Mouse (Mus musculus): ENCODE measurements at regions not wholly inside any gene's neighbourhood (a gene's known extent, or its start where the extent isn't known, plus 50 kb on each side); places are given as distances from the start of the nearest gene placed in this dataset.
"Not testable (repeated sequence)": the region's sequence is repeated elsewhere in the genome, so short reads cannot be mapped to it uniquely, and the experiment has no call there.

DNA sequence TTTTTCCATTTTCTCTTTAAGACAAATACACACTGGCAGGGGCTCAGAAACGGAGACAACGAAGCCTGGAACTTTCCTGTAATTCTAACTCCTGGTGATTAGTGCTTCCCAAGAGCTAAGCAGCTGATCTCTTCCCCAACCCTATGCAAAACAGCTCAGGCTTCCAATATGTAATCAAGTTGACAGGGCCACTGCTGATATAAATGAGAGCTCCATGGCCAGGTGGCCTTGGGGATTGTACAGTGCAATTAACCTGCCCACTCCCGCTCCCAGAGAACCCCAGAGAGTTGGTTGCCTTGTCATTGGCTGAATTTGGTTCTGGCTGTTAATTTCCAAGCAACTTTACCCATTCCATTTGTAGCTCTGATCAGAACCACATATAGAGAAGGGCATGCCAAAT, 67.8 kb downstream of the 4933415F23Rik start:
- no peak for DNase-seq (ENCODE audit: low spot score in 2 of 2)

DNA sequence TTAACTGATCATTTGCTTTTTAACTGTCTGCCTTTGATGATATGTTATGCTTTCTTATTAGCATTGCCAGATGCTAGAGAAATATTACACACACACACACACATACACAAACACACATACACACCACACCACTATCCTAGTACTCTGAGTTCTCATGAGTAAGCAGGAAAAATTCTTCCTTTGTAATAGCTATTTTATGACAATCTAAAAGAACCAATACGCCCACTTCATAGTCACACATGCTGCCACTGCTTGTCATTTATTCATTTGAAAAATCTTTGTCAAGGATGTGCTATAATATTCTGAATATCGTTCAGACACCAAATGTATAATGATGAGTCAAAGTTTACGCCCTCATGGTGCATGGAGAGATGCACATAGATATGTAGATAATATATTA, 78.5 kb downstream of the 4933415F23Rik start:
- DNase-seq (ENCODE audit: low spot score in 2 of 2) = no peak

DNA sequence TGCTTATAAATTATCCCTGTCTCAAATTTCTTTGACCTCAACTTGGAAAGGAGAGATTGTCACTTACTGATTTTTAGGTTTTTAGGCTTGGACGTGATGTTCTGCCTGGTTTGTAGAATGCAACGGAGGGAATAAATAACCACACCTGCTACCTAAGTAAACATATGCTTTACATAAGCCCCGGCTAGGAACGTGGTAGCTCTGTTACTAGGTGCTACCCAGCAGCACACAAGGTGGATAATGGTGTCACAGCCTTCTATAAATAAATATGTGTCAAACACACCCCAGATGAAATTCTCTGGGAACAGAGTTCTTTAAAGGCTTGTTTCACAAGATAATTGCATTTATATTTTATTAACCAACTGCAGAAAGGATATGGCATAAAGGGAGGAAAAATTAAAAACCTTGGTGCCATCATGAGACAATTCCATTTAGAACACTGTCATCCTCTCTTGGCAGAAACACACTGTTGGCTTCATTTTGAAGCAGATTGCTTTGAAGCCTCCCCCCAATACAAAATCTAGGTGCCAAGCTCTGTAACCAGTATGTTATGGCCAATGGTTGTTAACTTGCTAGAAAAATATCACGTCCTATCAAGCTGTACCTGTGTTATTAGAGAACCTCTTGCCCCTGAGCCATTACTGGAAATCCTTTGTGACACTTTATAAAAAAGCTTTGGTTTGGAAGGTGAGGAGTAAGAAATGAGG, 94.1 kb downstream of the 4933415F23Rik start:
- no peak for DNase-seq (ENCODE audit: low spot score in 2 of 2)

- no peak for DNase-seq (ENCODE audit: low spot score in 2 of 2)
These were observed 97.2 kb downstream of the 4933415F23Rik start for GRCm38 (mm10) chr1:23004882-23005281.

DNA sequence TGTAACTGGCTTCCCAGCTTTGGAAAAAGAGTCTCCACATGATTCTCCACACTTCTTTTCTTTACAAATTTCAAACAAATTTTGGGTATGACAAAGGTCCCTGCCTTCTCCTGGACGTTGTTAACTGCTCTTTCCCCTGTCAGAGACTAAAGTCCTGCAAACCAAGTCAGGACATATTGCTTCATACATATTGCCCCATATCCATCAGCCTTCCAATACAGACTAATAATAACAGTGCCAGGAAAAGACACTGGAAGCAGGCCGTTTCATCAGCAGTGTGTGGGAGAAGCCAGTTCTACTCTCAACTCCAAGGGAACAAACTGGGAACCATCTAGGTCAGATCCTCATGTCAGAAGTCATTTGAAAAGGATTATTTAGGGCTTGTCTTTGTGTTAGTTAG, 105.4 kb downstream of the 4933415F23Rik start:
- DNase-seq (ENCODE audit: low spot score in 2 of 2) = no peak

GRCm38 (mm10) chr1:22989521-22990221, 112.4 kb downstream of the 4933415F23Rik start:
- DNase-seq (ENCODE audit: low spot score in 2 of 2) = no peak

DNA sequence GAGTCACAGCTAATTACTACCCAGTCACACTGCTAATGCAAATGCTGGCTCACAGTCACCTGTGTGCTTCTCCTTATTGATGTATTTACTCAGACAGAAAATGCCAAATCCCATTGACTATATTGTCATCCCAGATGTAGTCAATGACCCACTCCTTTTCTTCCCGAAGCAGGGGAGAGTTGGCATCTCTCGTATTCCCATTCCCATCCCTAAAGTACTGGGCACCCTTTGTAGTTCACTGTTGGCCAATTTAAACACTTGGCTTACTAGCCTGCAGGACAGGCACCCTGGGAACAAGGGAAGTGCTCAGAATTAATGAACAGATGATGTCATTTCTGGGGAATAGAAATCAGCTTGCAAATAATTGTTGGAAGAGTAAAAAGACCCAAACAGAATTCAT, 114.5 kb downstream of the 4933415F23Rik start:
- DNase-seq (ENCODE audit: low spot score in 2 of 2) = no peak

- not testable (repeated sequence) for DNase-seq (ENCODE audit: low spot score in 2 of 2)
These were observed 117.8 kb downstream of the 4933415F23Rik start for GRCm38 (mm10) chr1:22984276-22984675.

DNA sequence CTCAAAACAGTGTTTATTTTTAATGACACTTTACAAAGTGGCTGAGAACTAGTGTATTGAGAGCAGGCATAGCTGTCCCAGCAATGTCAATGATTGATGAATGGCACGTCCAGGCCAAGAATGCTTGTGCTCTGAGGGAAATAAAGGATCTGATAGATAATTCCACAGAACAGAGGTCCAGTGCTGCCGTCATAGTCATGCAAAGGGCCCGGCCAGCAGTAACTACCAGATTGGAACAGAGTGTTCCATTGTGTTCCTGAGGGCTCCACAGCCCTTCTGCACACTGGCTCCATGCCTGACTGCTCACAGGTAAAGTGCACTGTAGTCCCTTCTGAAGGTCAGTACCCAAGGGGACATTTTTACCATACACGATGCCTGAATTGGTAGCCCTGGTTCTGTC, 127.1 kb downstream of the 4933415F23Rik start:
- DNase-seq (ENCODE audit: low spot score in 2 of 2) = no peak

DNA sequence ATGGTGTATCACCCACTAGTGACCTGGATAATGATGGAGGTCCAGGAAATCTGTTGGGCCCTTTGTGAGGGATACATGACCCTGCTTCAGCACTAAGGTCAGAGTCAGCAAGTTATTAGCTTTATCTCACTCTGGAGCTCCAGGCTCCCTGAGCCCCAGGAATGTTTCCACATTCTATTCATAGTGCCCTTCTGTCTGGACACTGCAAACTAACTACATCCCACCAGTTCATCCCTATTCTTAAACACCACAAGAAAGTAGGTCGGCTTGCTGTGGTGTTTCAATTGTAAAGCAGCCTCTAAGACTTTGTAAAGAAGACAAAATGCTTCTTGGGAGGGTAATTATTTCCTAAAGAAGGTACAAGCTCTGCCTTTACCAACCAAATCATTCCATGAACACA, 138.2 kb upstream of the Rims1 start:
- no peak for DNase-seq (ENCODE audit: low spot score in 2 of 2)

DNA sequence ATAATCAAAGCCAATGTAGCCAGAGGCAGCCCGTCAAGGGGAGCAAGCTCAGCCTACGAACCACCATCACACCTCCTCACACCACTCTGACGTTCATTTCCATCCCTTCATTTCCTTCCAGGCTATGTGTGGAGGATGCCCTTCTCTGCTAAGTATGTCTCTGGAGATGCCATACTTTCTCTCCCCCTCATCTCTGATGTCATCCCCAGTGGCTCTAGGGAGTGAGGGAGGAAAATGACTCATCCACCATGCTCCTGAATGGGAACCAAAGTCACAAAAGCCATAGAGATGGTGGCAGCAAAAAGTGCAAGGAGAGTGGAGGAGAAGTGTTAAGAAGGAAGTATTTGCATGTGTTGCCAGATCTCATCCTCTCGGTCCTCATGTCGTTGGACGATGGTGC, 134.0 kb upstream of the Rims1 start:
- peak; percentile 17 to 50 for DNase-seq (ENCODE audit: low spot score in 2 of 2)

- DNase-seq (ENCODE audit: low spot score in 2 of 2) = no peak
These were observed 125.5 kb upstream of the Rims1 start for GRCm38 (mm10) chr1:22931147-22931896.

- no peak for DNase-seq (ENCODE audit: low spot score in 2 of 2)
These were observed 97.2 kb upstream of the Rims1 start for GRCm38 (mm10) chr1:22902992-22903391.

GRCm38 (mm10) chr1:22901018-22901625, 95.3 kb upstream of the Rims1 start:
- no peak for DNase-seq (ENCODE audit: low spot score in 2 of 2)

- no peak for DNase-seq (ENCODE audit: low spot score in 2 of 2)
These were observed 89.3 kb upstream of the Rims1 start for GRCm38 (mm10) chr1:22895099-22895498.

GRCm38 (mm10) chr1:22862985-22863384, 57.2 kb upstream of the Rims1 start:
- DNase-seq (ENCODE audit: low spot score in 2 of 2) = no peak
